Mouse (Mus musculus): ENCODE data around the gene Mapk8. TPM values are rescaled to one million over a fixed set of nuclear protein-coding genes. Genes with fewer than 3 reads are reported as not detected.
A peak's percentile ranks its signal among the peaks of the same experiment; 100 is the strongest.

Gene Mapk8
- polyA plus RNA-seq, 1 experiment from 2014 or later = 21.2 TPM

- WGBS = 89% methylated on average over 3 of the region's 3 CpGs
- Histone ChIP-seq H3K4me3 (no peak overlapping the region), H3K36me3 (replicated peaks) (peaks cover 38% of the 10 kb centered on the region), H3K27me3 (replicated peaks; ENCODE audit: low read depth, poor library complexity, severe bottlenecking) (no peaks in the 10 kb centered on the region), H3K4me1 (no peaks in the 10 kb centered on the region), H3K9me3 (no peaks in the 10 kb centered on the region), H3K27ac (replicated peaks) (no peak overlapping the region)
- DNase-seq (ENCODE audit: low spot score) = no peak
Observed at GRCm38 (mm10) chr14:33377211-33377610, 69.7 kb downstream of the Mapk8 start.

- H3K4me3 ChIP-seq = no peak overlapping the region
- no peak for DNase-seq (ENCODE audit: low spot score)
- no peaks in the 10 kb centered on the region for H3K27me3 ChIP-seq (replicated peaks; ENCODE audit: low read depth, poor library complexity, severe bottlenecking)
- H3K27ac ChIP-seq (replicated peaks) = no peak overlapping the region
- WGBS = 83% methylated on average over 1 of the region's 1 CpGs
- H3K9me3 ChIP-seq = no peaks in the 10 kb centered on the region
- H3K4me1 ChIP-seq = peaks cover 20% of the 10 kb centered on the region
- H3K36me3 ChIP-seq (replicated peaks) = peaks cover 14% of the 10 kb centered on the region
Observed at GRCm38 (mm10) chr14:33374089-33374488, 72.9 kb downstream of the Mapk8 start.

- Histone ChIP-seq H3K27ac (replicated peaks) (no peak overlapping the region), H3K9me3 (no peaks in the 10 kb centered on the region), H3K36me3 (replicated peaks) (peaks cover 8% of the 10 kb centered on the region), H3K27me3 (replicated peaks; ENCODE audit: low read depth, poor library complexity, severe bottlenecking) (no peaks in the 10 kb centered on the region), H3K4me1 (peaks cover 20% of the 10 kb centered on the region), H3K4me3 (no peak overlapping the region)
- no peak for DNase-seq (ENCODE audit: low spot score)
- WGBS = 63% methylated on average over 1 of the region's 1 CpGs
Observed at GRCm38 (mm10) chr14:33373271-33373670, 73.7 kb downstream of the Mapk8 start.

- H3K9me3 ChIP-seq = no peaks in the 10 kb centered on the region
- no peaks in the 10 kb centered on the region for H3K27me3 ChIP-seq (replicated peaks; ENCODE audit: low read depth, poor library complexity, severe bottlenecking)
- no peak overlapping the region for H3K27ac ChIP-seq (replicated peaks)
- H3K4me3 ChIP-seq = no peak overlapping the region
- H3K36me3 ChIP-seq (replicated peaks) = no peaks in the 10 kb centered on the region
- DNase-seq (ENCODE audit: low spot score) = peak; percentile 81
- peaks cover 24% of the 10 kb centered on the region for H3K4me1 ChIP-seq
- WGBS = 19% methylated on average over 3 of the region's 3 CpGs
Observed at GRCm38 (mm10) chr14:33371248-33371647, 75.7 kb downstream of the Mapk8 start.

- 16% methylated on average over 7 of the region's 7 CpGs for WGBS
- Histone ChIP-seq H3K36me3 (replicated peaks) (no peaks in the 10 kb centered on the region), H3K4me1 (peaks cover 24% of the 10 kb centered on the region), H3K27me3 (replicated peaks; ENCODE audit: low read depth, poor library complexity, severe bottlenecking) (no peaks in the 10 kb centered on the region), H3K9me3 (no peaks in the 10 kb centered on the region), H3K4me3 (peak overlapping the region; percentile 31; the same call in 1 of the 2 replicates), H3K27ac (replicated peaks) (no peak overlapping the region)
- peak; percentile 54 for DNase-seq (ENCODE audit: low spot score)
Observed at GRCm38 (mm10) chr14:33370056-33370455, 76.9 kb downstream of the Mapk8 start.

- WGBS = 80% methylated on average over 12 of the region's 12 CpGs
- H3K27ac ChIP-seq (replicated peaks) = no peak overlapping the region
Observed at GRCm38 (mm10) chr14:33369375-33369774, 77.6 kb downstream of the Mapk8 start.

GRCm38 (mm10) chr14:33366891-33367777 is 79.8 kb downstream of the Mapk8 start:
- peak; percentile 7 for DNase-seq (ENCODE audit: low spot score)
- Histone ChIP-seq H3K27ac (replicated peaks) (0 out of 2 replicates have a peak overlapping the region, but pooled peaks have one; percentile 27), H3K36me3 (replicated peaks) (no peaks in the 10 kb centered on the region), H3K9me3 (no peaks in the 10 kb centered on the region), H3K4me3 (no peak overlapping the region), H3K27me3 (replicated peaks; ENCODE audit: low read depth, poor library complexity, severe bottlenecking) (peaks cover 1% of the 10 kb centered on the region; the same call in 1 of the 2 replicates), H3K4me1 (peaks cover 38% of the 10 kb centered on the region)
- 83% methylated on average over 30 of the region's 30 CpGs for WGBS

More at GRCm38 (mm10) chr14:33369375-33369774, 77.6 kb downstream of the Mapk8 start:
- Histone ChIP-seq H3K9me3 (no peaks in the 10 kb centered on the region), H3K4me1 (peaks cover 24% of the 10 kb centered on the region), H3K27me3 (replicated peaks; ENCODE audit: low read depth, poor library complexity, severe bottlenecking) (no peaks in the 10 kb centered on the region), H3K36me3 (replicated peaks) (no peaks in the 10 kb centered on the region), H3K4me3 (no peak overlapping the region)
- no peak for DNase-seq (ENCODE audit: low spot score)

- H3K4me1 ChIP-seq = peaks cover 33% of the 10 kb centered on the region
- no peaks in the 10 kb centered on the region for H3K9me3 ChIP-seq
- H3K27ac ChIP-seq (replicated peaks) = no peak overlapping the region
- no peak overlapping the region for H3K4me3 ChIP-seq
- H3K36me3 ChIP-seq (replicated peaks) = no peaks in the 10 kb centered on the region
- H3K27me3 ChIP-seq (replicated peaks; ENCODE audit: low read depth, poor library complexity, severe bottlenecking) = peaks cover 3% of the 10 kb centered on the region; the same call in 1 of the 2 replicates
- DNase-seq (ENCODE audit: low spot score) = no peak
- WGBS = 86% methylated on average over 2 of the region's 2 CpGs
Observed at GRCm38 (mm10) chr14:33364061-33364460, 82.9 kb downstream of the Mapk8 start.

- H3K4me3 ChIP-seq = no peak overlapping the region
- 82% methylated on average over 5 of the region's 5 CpGs for WGBS
- DNase-seq (ENCODE audit: low spot score) = no peak
Observed at GRCm38 (mm10) chr14:33363611-33364010, 83.3 kb downstream of the Mapk8 start.

GRCm38 (mm10) chr14:33362807-33363206 is 84.2 kb downstream of the Mapk8 start:
- H3K36me3 ChIP-seq (replicated peaks) = no peaks in the 10 kb centered on the region
- 32% methylated on average over 10 of the region's 10 CpGs for WGBS
- no peak overlapping the region for H3K27ac ChIP-seq (replicated peaks)
- H3K9me3 ChIP-seq = no peaks in the 10 kb centered on the region
- peaks cover 3% of the 10 kb centered on the region; the same call in 1 of the 2 replicates for H3K27me3 ChIP-seq (replicated peaks; ENCODE audit: low read depth, poor library complexity, severe bottlenecking)
- no peak for DNase-seq (ENCODE audit: low spot score)
- peaks cover 43% of the 10 kb centered on the region for H3K4me1 ChIP-seq
- no peak overlapping the region for H3K4me3 ChIP-seq

More at GRCm38 (mm10) chr14:33363611-33364010, 83.3 kb downstream of the Mapk8 start:
- H3K4me1 ChIP-seq = peaks cover 35% of the 10 kb centered on the region
- H3K36me3 ChIP-seq (replicated peaks) = no peaks in the 10 kb centered on the region
- H3K27me3 ChIP-seq (replicated peaks; ENCODE audit: low read depth, poor library complexity, severe bottlenecking) = peaks cover 3% of the 10 kb centered on the region; the same call in 1 of the 2 replicates
- no peaks in the 10 kb centered on the region for H3K9me3 ChIP-seq
- H3K27ac ChIP-seq (replicated peaks) = no peak overlapping the region

- Histone ChIP-seq H3K27ac (replicated peaks) (peak overlapping the region; percentile 36; the same call in 1 of the 2 replicates), H3K4me3 (no peak overlapping the region), H3K36me3 (replicated peaks) (no peaks in the 10 kb centered on the region), H3K27me3 (replicated peaks; ENCODE audit: low read depth, poor library complexity, severe bottlenecking) (peaks cover 3% of the 10 kb centered on the region; the same call in 1 of the 2 replicates), H3K4me1 (peaks cover 44% of the 10 kb centered on the region), H3K9me3 (no peaks in the 10 kb centered on the region)
- DNase-seq (ENCODE audit: low spot score) = no peak
- 68% methylated on average over 14 of the region's 14 CpGs for WGBS
Observed at GRCm38 (mm10) chr14:33362122-33362521, 84.8 kb downstream of the Mapk8 start.

GRCm38 (mm10) chr14:33361546-33361945 is 85.4 kb downstream of the Mapk8 start:
- H3K9me3 ChIP-seq = no peaks in the 10 kb centered on the region
- no peak overlapping the region for H3K4me3 ChIP-seq
- H3K4me1 ChIP-seq = peaks cover 41% of the 10 kb centered on the region
- H3K36me3 ChIP-seq (replicated peaks) = no peaks in the 10 kb centered on the region
- WGBS = 40% methylated on average over 4 of the region's 4 CpGs
- H3K27me3 ChIP-seq (replicated peaks; ENCODE audit: low read depth, poor library complexity, severe bottlenecking) = peaks cover 3% of the 10 kb centered on the region; the same call in 1 of the 2 replicates
- peak; percentile 41 for DNase-seq (ENCODE audit: low spot score)
- H3K27ac ChIP-seq (replicated peaks) = no peak overlapping the region

- 90% methylated on average over 8 of the region's 8 CpGs for WGBS
- H3K27me3 ChIP-seq (replicated peaks; ENCODE audit: low read depth, poor library complexity, severe bottlenecking) = peaks cover 10% of the 10 kb centered on the region; the same call in 1 of the 2 replicates
- no peak overlapping the region for H3K4me3 ChIP-seq
- no peaks in the 10 kb centered on the region for H3K9me3 ChIP-seq
- DNase-seq (ENCODE audit: low spot score) = no peak
- no peak overlapping the region for H3K27ac ChIP-seq (replicated peaks)
- peaks cover 46% of the 10 kb centered on the region for H3K4me1 ChIP-seq
- H3K36me3 ChIP-seq (replicated peaks) = no peaks in the 10 kb centered on the region
Observed at GRCm38 (mm10) chr14:33358891-33359290, 88.1 kb downstream of the Mapk8 start.
